Mouse (Mus musculus) CD4-positive, CD25-positive, alpha-beta regulatory T cell, adult 9 weeks (primary cell): ENCODE data around the gene Ccnt1. TPM values are rescaled to one million over a fixed set of nuclear protein-coding genes. Genes with fewer than 3 reads are reported as not detected.

Experiments used
- polyA plus RNA-seq: library from polyadenylated mRNA; unstranded; fragments of 100-300 nt; shearing (Covaris generic); gene quantifications from one replicate; pipeline ENCODE4 v1.2.1, GENCODE M21; 2017

Gene Ccnt1
- 86.3 TPM for polyA plus RNA-seq

DNA sequence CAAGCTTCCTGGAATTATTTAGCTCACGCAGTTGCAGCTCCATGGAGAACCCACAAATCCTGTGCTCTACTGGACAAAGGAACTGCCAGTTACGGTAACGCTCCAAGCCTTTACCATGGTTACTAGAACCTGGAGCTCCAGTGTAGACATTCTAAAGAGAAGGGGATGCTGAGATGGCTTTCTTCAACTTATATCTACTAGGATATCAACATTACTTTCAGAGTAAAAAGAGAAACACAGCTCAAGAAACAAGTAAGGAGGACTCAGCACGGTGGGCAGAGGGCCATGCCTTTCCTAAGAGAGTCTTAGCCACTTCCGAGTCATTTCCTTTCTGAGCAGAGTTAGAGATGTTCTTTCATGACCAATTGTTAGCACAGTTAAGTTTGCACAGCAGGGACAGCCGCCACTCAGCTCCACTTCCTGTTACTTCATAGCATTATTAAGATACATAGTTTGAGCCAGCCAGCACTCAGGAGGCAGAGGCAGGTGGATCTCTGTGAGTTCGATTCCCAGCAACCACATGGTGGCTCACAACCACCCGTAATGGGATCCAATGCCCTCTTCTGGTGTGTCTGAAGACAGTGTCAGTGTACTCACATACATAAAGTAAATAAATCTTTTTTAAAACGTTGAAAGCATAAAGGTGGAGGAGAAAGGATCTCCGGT, at the start of gene Ccnt1, which contains the start of gene 4930415O20Rik:
TSS of gene Ccnt1 (minus strand) at position 51 of the 666 bp plus-strand sequence.
TSS of gene 4930415O20Rik (plus strand) at position 132 of the 666 bp plus-strand sequence.

DNA sequence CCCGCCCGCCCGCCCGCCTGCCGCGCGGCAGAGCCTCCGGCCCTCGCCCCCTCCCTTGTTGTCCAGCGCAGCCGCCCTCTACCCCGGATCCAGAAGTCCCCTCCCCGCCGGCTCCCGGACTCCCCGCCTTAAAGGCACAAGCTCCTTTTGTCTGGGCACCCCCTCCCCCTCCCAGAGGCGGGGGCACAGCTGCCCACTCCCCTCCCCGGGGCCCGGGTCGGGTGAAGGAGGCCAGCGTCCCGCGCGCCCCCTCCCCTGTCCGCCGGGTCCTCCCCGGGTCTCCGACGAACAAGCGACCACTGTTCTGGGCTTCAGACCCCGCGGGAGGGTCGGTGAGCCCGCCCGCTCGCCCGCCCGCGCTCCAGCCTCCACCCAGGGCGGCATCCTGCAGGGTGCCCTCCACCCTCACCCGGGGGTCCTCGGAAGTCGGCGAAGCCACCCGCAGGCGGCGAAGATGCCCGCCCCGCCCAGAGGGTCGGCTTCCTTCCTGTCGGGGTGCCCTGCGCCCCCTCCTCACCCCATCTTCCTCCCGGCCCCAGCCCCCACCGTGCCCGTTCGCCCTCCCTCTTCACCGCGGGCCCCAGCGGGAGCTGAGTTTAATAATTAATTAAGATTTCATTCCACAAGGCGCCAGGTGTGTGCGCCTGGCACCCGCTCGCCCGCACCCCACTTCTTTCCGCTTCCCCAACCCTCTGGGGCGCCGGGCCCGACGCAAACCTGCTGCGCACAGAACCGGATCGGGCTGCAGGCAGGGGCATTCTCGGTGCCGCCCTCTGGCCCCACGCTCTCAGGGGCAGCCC, 38.8 kb upstream of the Ccnt1 start, which contains the start of gene Adcy6:
TSS of gene Adcy6 (minus strand) at position 746 of the 800 bp plus-strand sequence.

DNA sequence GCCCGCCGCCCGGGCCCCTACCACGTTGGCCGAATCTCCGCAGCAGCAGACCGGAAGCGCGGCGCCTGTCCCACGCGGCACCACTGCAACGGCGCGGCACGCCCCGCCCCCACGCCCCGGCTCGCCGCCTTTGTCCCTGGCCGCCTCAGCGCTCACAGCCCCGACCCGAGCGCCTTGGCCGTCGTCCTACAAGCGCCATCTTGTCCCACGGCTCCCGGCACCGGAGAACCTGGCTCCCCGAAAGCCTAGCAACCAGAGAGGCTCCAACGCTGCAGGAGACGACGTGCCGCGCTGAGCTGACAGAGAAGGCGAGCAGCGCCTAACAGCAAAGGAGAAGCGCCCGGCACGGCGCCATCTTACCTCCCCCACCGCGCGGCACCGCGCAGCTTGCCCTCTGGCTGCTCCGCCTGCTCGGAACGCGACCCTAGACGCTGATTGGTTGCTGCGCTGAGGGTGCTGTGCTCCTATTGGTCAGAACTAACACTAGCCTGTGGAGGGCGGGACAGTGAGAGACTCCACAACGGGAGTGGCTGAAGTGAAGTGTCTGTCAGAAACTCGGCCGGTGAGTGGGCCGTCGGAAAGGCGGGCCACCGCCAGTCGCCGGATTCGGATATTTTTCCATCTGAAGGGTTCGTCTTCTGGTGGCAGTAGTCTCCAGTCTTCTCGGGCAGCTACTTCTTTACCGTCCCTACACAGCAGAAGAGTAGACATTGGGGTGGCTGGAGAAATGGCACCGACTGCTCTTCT, 36.7 kb downstream of the Ccnt1 start, which contains the start of gene Kansl2:
TSS of gene Kansl2 (minus strand) at position 384 of the 747 bp plus-strand sequence.

DNA sequence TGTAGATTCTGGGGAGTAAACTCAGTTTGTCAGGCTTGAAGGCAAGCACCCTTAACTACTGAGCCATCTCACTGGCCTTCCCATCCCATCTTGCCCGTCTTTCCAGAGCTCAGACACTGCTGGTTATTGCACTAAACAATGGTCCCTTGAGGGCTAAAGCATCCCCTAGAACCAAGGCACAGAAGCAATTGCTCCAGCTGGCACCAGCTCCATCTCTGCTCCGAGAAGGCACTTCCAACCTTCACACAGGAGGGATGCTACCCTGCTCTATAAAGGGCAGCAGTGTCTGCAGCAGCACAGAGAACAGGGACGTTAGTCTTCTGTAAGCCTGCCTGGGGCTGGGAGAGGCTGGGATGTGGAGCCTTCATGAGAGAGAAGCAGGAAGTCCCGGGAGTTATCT, 78.6 kb downstream of the Ccnt1 start, which contains the start of gene Olfr279:
TSS of gene Olfr279 (plus strand) at position 301 of the 400 bp plus-strand sequence.

Other genes with a start within 250 kb of the Ccnt1 start
- not detected for gene Olfr284, start 229.9 kb downstream of the Ccnt1 start, polyA plus RNA-seq
- gene Olfr283, start 190.0 kb downstream of the Ccnt1 start, polyA plus RNA-seq: not detected
- not detected for gene Olfr282, start 139.7 kb downstream of the Ccnt1 start, polyA plus RNA-seq
- not detected for gene Olfr281, start 118.3 kb downstream of the Ccnt1 start, polyA plus RNA-seq
- not detected for gene OR5BS1P, start 101.0 kb downstream of the Ccnt1 start, polyA plus RNA-seq
- gene Lalba, start 88.2 kb downstream of the Ccnt1 start, polyA plus RNA-seq: not detected
- not detected for gene Olfr279, start 78.5 kb downstream of the Ccnt1 start, polyA plus RNA-seq
- 35.0 TPM for gene Kansl2, start 36.7 kb downstream of the Ccnt1 start, polyA plus RNA-seq
- not detected for gene 4930415O20Rik, start 81 bp upstream of the Ccnt1 start, polyA plus RNA-seq
- 4.7 TPM for gene Adcy6, start 39.2 kb upstream of the Ccnt1 start, polyA plus RNA-seq
- gene Cacnb3, start 59.9 kb upstream of the Ccnt1 start, polyA plus RNA-seq: 0.11 TPM
- 32.3 TPM for gene Ddx23, start 92.0 kb upstream of the Ccnt1 start, polyA plus RNA-seq
- 1.6 TPM for gene Rnd1, start 106.5 kb upstream of the Ccnt1 start, polyA plus RNA-seq
- gene Ccdc65, start 137.3 kb upstream of the Ccnt1 start, polyA plus RNA-seq: not detected
- 0.24 TPM for gene Fkbp11, start 157.3 kb upstream of the Ccnt1 start, polyA plus RNA-seq
- 35.9 TPM for gene Arf3, start 192.3 kb upstream of the Ccnt1 start, polyA plus RNA-seq
- not detected for gene Wnt10b, start 207.2 kb upstream of the Ccnt1 start, polyA plus RNA-seq
- gene Wnt1, start 218.9 kb upstream of the Ccnt1 start, polyA plus RNA-seq: not detected
- not detected for gene Ddn, start 238.6 kb upstream of the Ccnt1 start, polyA plus RNA-seq